Mouse (Mus musculus): ENCODE data around the gene Grifin. TPM values are rescaled to one million over a fixed set of nuclear protein-coding genes. Genes with fewer than 3 reads are reported as not detected.

The Grifin gene
- polyA plus RNA-seq, 1 experiment from 2014 or later: not detected

GRCm38 (mm10) chr5:140597787-140598186, 32.9 kb upstream of the Grifin start:
- Histone ChIP-seq H3K4me3 (ENCODE audit: low read depth, low read length) (no peak overlapping the region), H3K4me2 (no peak overlapping the region), H3K36me3 (ENCODE audit: control insufficient read depth, insufficient read depth, low read length) (no peaks in the 10 kb centered on the region), H3K4me1 (ENCODE audit: control insufficient read depth, insufficient read depth, low read length) (peaks cover 2% of the 10 kb centered on the region; the same call in 1 of the 2 replicates), H3K9ac (ENCODE audit: low read length) (no peak overlapping the region), H3K9me3 (ENCODE audit: control insufficient read depth, low read length) (no peaks in the 10 kb centered on the region), H3K27ac (ENCODE audit: low read depth, low read length) (no peak overlapping the region), H3K27me3 (ENCODE audit: control insufficient read depth, insufficient read depth, low read length) (no peaks in the 10 kb centered on the region)
- ATAC-seq (ENCODE audit: low FRiP score) (no peak), DNase-seq (ENCODE audit: low spot score, missing footprints) (no peak)
- 92% methylated on average over 4 of the region's 4 CpGs for WGBS

- no peaks in the 10 kb centered on the region for H3K27me3 ChIP-seq (ENCODE audit: control insufficient read depth, insufficient read depth, low read length)
- WGBS: 78% methylated on average over 18 of the region's 18 CpGs
- H3K9ac ChIP-seq (ENCODE audit: low read length): no peak overlapping the region
- ATAC-seq (ENCODE audit: low FRiP score) (no peak), DNase-seq (ENCODE audit: low spot score, missing footprints) (no peak)
- no peaks in the 10 kb centered on the region for H3K36me3 ChIP-seq (ENCODE audit: control insufficient read depth, insufficient read depth, low read length)
- H3K4me2 ChIP-seq: no peak overlapping the region
- H3K4me3 ChIP-seq (ENCODE audit: low read depth, low read length): no peak overlapping the region
- H3K9me3 ChIP-seq (ENCODE audit: control insufficient read depth, low read length): no peaks in the 10 kb centered on the region
- H3K27ac ChIP-seq (ENCODE audit: low read depth, low read length): no peak overlapping the region
- H3K4me1 ChIP-seq (ENCODE audit: control insufficient read depth, insufficient read depth, low read length): peaks cover 2% of the 10 kb centered on the region; the same call in 1 of the 2 replicates
Measured at GRCm38 (mm10) chr5:140596927-140597588, 32.2 kb upstream of the Grifin start.

GRCm38 (mm10) chr5:140596426-140596825, 31.6 kb upstream of the Grifin start:
- Histone ChIP-seq H3K9me3 (ENCODE audit: control insufficient read depth, low read length) (no peaks in the 10 kb centered on the region), H3K4me3 (ENCODE audit: low read depth, low read length) (no peak overlapping the region), H3K36me3 (ENCODE audit: control insufficient read depth, insufficient read depth, low read length) (no peaks in the 10 kb centered on the region), H3K27ac (ENCODE audit: low read depth, low read length) (no peak overlapping the region), H3K4me2 (no peak overlapping the region), H3K27me3 (ENCODE audit: control insufficient read depth, insufficient read depth, low read length) (no peaks in the 10 kb centered on the region), H3K9ac (ENCODE audit: low read length) (no peak overlapping the region), H3K4me1 (ENCODE audit: control insufficient read depth, insufficient read depth, low read length) (peaks cover 6% of the 10 kb centered on the region)
- WGBS: 78% methylated on average over 3 of the region's 3 CpGs
- no peak for DNase-seq (ENCODE audit: low spot score, missing footprints)
- ATAC-seq (ENCODE audit: low FRiP score): no peak

GRCm38 (mm10) chr5:140594846-140595245, 30.0 kb upstream of the Grifin start:
- Histone ChIP-seq H3K4me3 (ENCODE audit: low read depth, low read length) (no peak overlapping the region), H3K4me1 (ENCODE audit: control insufficient read depth, insufficient read depth, low read length) (peaks cover 4% of the 10 kb centered on the region), H3K9ac (ENCODE audit: low read length) (no peak overlapping the region), H3K9me3 (ENCODE audit: control insufficient read depth, low read length) (no peaks in the 10 kb centered on the region), H3K27ac (ENCODE audit: low read depth, low read length) (no peak overlapping the region), H3K4me2 (no peak overlapping the region), H3K27me3 (ENCODE audit: control insufficient read depth, insufficient read depth, low read length) (no peaks in the 10 kb centered on the region), H3K36me3 (ENCODE audit: control insufficient read depth, insufficient read depth, low read length) (no peaks in the 10 kb centered on the region)
- 64% methylated on average over 5 of the region's 5 CpGs for WGBS
- no peak for DNase-seq (ENCODE audit: low spot score, missing footprints)
- ATAC-seq (ENCODE audit: low FRiP score): no peak

- H3K27me3 ChIP-seq (ENCODE audit: control insufficient read depth, insufficient read depth, low read length): no peaks in the 10 kb centered on the region
- WGBS: 89% methylated on average over 16 of the region's 16 CpGs
- H3K4me2 ChIP-seq: no peak overlapping the region
- no peak for DNase-seq (ENCODE audit: low spot score, missing footprints)
- no peaks in the 10 kb centered on the region for H3K9me3 ChIP-seq (ENCODE audit: control insufficient read depth, low read length)
- no peaks in the 10 kb centered on the region for H3K36me3 ChIP-seq (ENCODE audit: control insufficient read depth, insufficient read depth, low read length)
- ATAC-seq (ENCODE audit: low FRiP score): no peak
- H3K4me1 ChIP-seq (ENCODE audit: control insufficient read depth, insufficient read depth, low read length): peaks cover 14% of the 10 kb centered on the region
- no peak overlapping the region for H3K27ac ChIP-seq (ENCODE audit: low read depth, low read length)
- H3K9ac ChIP-seq (ENCODE audit: low read length): no peak overlapping the region
- no peak overlapping the region for H3K4me3 ChIP-seq (ENCODE audit: low read depth, low read length)
Measured at GRCm38 (mm10) chr5:140589082-140589774, 24.4 kb upstream of the Grifin start.

- Histone ChIP-seq H3K27ac (ENCODE audit: low read depth, low read length) (peak overlapping the region; percentile 93), H3K36me3 (ENCODE audit: control insufficient read depth, insufficient read depth, low read length) (no peaks in the 10 kb centered on the region), H3K9ac (ENCODE audit: low read length) (peak overlapping the region; percentile 45), H3K9me3 (ENCODE audit: control insufficient read depth, low read length) (no peaks in the 10 kb centered on the region), H3K4me2 (peak overlapping the region; percentile 32; the same call in 1 of the 2 replicates), H3K4me1 (ENCODE audit: control insufficient read depth, insufficient read depth, low read length) (peaks cover 60% of the 10 kb centered on the region), H3K4me3 (ENCODE audit: low read depth, low read length) (no peak overlapping the region), H3K27me3 (ENCODE audit: control insufficient read depth, insufficient read depth, low read length) (no peaks in the 10 kb centered on the region)
- DNase-seq (ENCODE audit: low spot score, missing footprints) (peak; percentile 97), ATAC-seq (ENCODE audit: low FRiP score) (peak; percentile 88)
- 9% methylated on average over 6 of the region's 6 CpGs for WGBS
Measured at GRCm38 (mm10) chr5:140583732-140584368, 19.0 kb upstream of the Grifin start.

GRCm38 (mm10) chr5:140582995-140583731, 18.3 kb upstream of the Grifin start:
- peak overlapping the region; percentile 45 for H3K9ac ChIP-seq (ENCODE audit: low read length)
- H3K36me3 ChIP-seq (ENCODE audit: control insufficient read depth, insufficient read depth, low read length): no peaks in the 10 kb centered on the region
- no peak overlapping the region for H3K4me3 ChIP-seq (ENCODE audit: low read depth, low read length)
- H3K4me1 ChIP-seq (ENCODE audit: control insufficient read depth, insufficient read depth, low read length): peaks cover 65% of the 10 kb centered on the region
- 7% methylated on average over 8 of the region's 8 CpGs for WGBS
- H3K27me3 ChIP-seq (ENCODE audit: control insufficient read depth, insufficient read depth, low read length): no peaks in the 10 kb centered on the region
- peak; percentile 90 for DNase-seq (ENCODE audit: low spot score, missing footprints)
- H3K27ac ChIP-seq (ENCODE audit: low read depth, low read length): peak overlapping the region; percentile 93
- peak overlapping the region; percentile 32; the same call in 1 of the 2 replicates for H3K4me2 ChIP-seq
- H3K9me3 ChIP-seq (ENCODE audit: control insufficient read depth, low read length): no peaks in the 10 kb centered on the region
- peak; percentile 18 for ATAC-seq (ENCODE audit: low FRiP score)

- H3K27me3 ChIP-seq (ENCODE audit: control insufficient read depth, insufficient read depth, low read length): no peaks in the 10 kb centered on the region
- H3K9ac ChIP-seq (ENCODE audit: low read length): peak overlapping the region; percentile 5; the same call in 1 of the 2 replicates
- H3K4me3 ChIP-seq (ENCODE audit: low read depth, low read length): no peak overlapping the region
- peak; percentile 9; the same call in 1 of the 2 replicates for ATAC-seq (ENCODE audit: low FRiP score)
- H3K4me1 ChIP-seq (ENCODE audit: control insufficient read depth, insufficient read depth, low read length): peaks cover 63% of the 10 kb centered on the region
- peak overlapping the region; percentile 57 for H3K27ac ChIP-seq (ENCODE audit: low read depth, low read length)
- H3K9me3 ChIP-seq (ENCODE audit: control insufficient read depth, low read length): no peaks in the 10 kb centered on the region
- 2% methylated on average over 5 of the region's 5 CpGs for WGBS
- no peaks in the 10 kb centered on the region for H3K36me3 ChIP-seq (ENCODE audit: control insufficient read depth, insufficient read depth, low read length)
- DNase-seq (ENCODE audit: low spot score, missing footprints): peak; percentile 93
- peak overlapping the region; percentile 23 for H3K4me2 ChIP-seq
Measured at GRCm38 (mm10) chr5:140581569-140581968, 16.7 kb upstream of the Grifin start.

Measured in midbrain, embryonic 11.5 days (tissue).